Mouse (Mus musculus) gastrocnemius, adult 2 months (tissue): ENCODE data around the gene Dis3. TPM values are rescaled to one million over a fixed set of nuclear protein-coding genes. Genes with fewer than 3 reads are reported as not detected.

Experiments
- DNase-seq: peaks from one replicate; pipeline ENCODE4 v3.0.0; 2022
- H3K27ac ChIP-seq: fragments of 200-600 bp; 2 replicates; pipeline ENCODE4 v1.8.1; 2022; ENCODE audit warnings: mild to moderate bottlenecking
- H3K4me3 ChIP-seq: fragments of 200-600 bp; 2 replicates; pipeline ENCODE4 v1.8.1; 2022; ENCODE audit warnings: mild to moderate bottlenecking, moderate library complexity
- CTCF ChIP-seq: fragments of 200-600 bp; IDR thresholded peaks from 2 replicates; pipeline ENCODE4 v1.8.1; 2022; ENCODE audit warnings: antibody characterized with exemption, mild to moderate bottlenecking, moderate library complexity
- intact Hi-C: fragments of 180-260 bp; cut with DNase I; formaldehyde crosslinking; loops from one replicate; pipeline ENCODE4 v1.15.1; 2025
- long read RNA-seq, 2 experiments: library from polyadenylated mRNA; stranded (forward); transcript quantifications; one replicate each; pipeline ENCODE4 v2.0.0; 2021
- total RNA-seq, 2 experiments: library from RNA; stranded (reverse); gene quantifications; 2 replicates each; pipeline ENCODE4 v1.2.3; 2021

Gene Dis3
- 10 to 100 TPM; 12.2 to 13.0 TPM for total RNA-seq
- long read RNA-seq, experiment 1, full-length matches to known transcripts: 7 of 7 reads
- long read RNA-seq, experiment 1, partial matches to known transcripts: 0 of 7 reads
- long read RNA-seq, experiment 1, other reads (novel, unspliced or antisense): 0 of 7 reads
- long read RNA-seq, experiment 2, full-length matches to known transcripts: 10 of 12 reads
- long read RNA-seq, experiment 2, partial matches to known transcripts: 0 of 12 reads
- long read RNA-seq, experiment 2, other reads (novel, unspliced or antisense): 2 of 12 reads

GRCm38 (mm10) chr14:99099267-99099966 lies at the start of gene Dis3, which contains the start of gene Pibf1:
Gene Dis3, minus strand, starts transcription at chr14:99099770.
Gene Pibf1, plus strand, starts transcription at chr14:99099424.
- peak; percentile 99 for DNase-seq
- intact Hi-C loops: no loop called here
- H3K4me3 ChIP-seq: peak within 1 kb of the TSS; percentile 86
- H3K27ac ChIP-seq: peak within 1 kb of the TSS; percentile 91
- TF ChIP-seq CTCF: no peak

- Histone ChIP-seq H3K27ac (no peak overlapping the region), H3K4me3 (no peak overlapping the region)
- intact Hi-C loops: no loop called here
- no peak for DNase-seq
- no peak for TF ChIP-seq CTCF
These were observed 47.3 kb upstream of the Dis3 start for GRCm38 (mm10) chr14:99146841-99147240.

- TF ChIP-seq CTCF: peak; percentile 98
- intact Hi-C loops: loop anchor here (1.0 to 5.0 kb wide), 2 partner anchors 155 to 754 kb away; partner anchors contain the start of gene Klf5
- peak; percentile 86 for DNase-seq
- no peak overlapping the region for H3K4me3 ChIP-seq
- no peak overlapping the region for H3K27ac ChIP-seq
These were observed 42.4 kb upstream of the Dis3 start for GRCm38 (mm10) chr14:99141786-99142633.

GRCm38 (mm10) chr14:99140036-99140435 lies 40.5 kb upstream of the Dis3 start:
- intact Hi-C loops: loop anchor here (5.0 kb wide), 1 partner anchor 157 kb away; the partner anchor contains the start of gene Klf5
- Histone ChIP-seq H3K27ac (no peak overlapping the region), H3K4me3 (no peak overlapping the region)
- no peak for DNase-seq
- no peak for TF ChIP-seq CTCF

GRCm38 (mm10) chr14:99136297-99136696 lies 36.7 kb upstream of the Dis3 start:
- intact Hi-C loops: no loop called here
- no peak for DNase-seq
- TF ChIP-seq CTCF: no peak
- H3K27ac ChIP-seq: no peak overlapping the region
- no peak overlapping the region for H3K4me3 ChIP-seq

- intact Hi-C loops: no loop called here
- no peak overlapping the region for H3K27ac ChIP-seq
- no peak for DNase-seq
- no peak for TF ChIP-seq CTCF
- H3K4me3 ChIP-seq: no peak overlapping the region
These were observed 36.2 kb upstream of the Dis3 start for GRCm38 (mm10) chr14:99135761-99136160.

GRCm38 (mm10) chr14:99134048-99134447 lies 34.5 kb upstream of the Dis3 start:
- intact Hi-C loops: no loop called here
- no peak for TF ChIP-seq CTCF
- no peak for DNase-seq
- H3K27ac ChIP-seq: no peak overlapping the region
- H3K4me3 ChIP-seq: no peak overlapping the region

GRCm38 (mm10) chr14:99129050-99129449 lies 29.5 kb upstream of the Dis3 start:
- DNase-seq: no peak
- intact Hi-C loops: no loop called here
- Histone ChIP-seq H3K27ac (no peak overlapping the region), H3K4me3 (no peak overlapping the region)
- no peak for TF ChIP-seq CTCF

GRCm38 (mm10) chr14:99127509-99127908 lies 27.9 kb upstream of the Dis3 start:
- DNase-seq: no peak
- Histone ChIP-seq H3K27ac (no peak overlapping the region), H3K4me3 (no peak overlapping the region)
- intact Hi-C loops: no loop called here
- no peak for TF ChIP-seq CTCF

GRCm38 (mm10) chr14:99126713-99127112 lies 27.1 kb upstream of the Dis3 start:
- no peak for DNase-seq
- intact Hi-C loops: no loop called here
- no peak overlapping the region for H3K4me3 ChIP-seq
- TF ChIP-seq CTCF: no peak
- no peak overlapping the region for H3K27ac ChIP-seq

- TF ChIP-seq CTCF: 0 out of 2 replicates have a peak, but pooled peaks have one; percentile 1
- no peak overlapping the region for H3K4me3 ChIP-seq
- intact Hi-C loops: no loop called here
- H3K27ac ChIP-seq: no peak overlapping the region
- no peak for DNase-seq
These were observed 24.5 kb upstream of the Dis3 start for GRCm38 (mm10) chr14:99124076-99124475.

GRCm38 (mm10) chr14:99121584-99122339 lies 22.2 kb upstream of the Dis3 start:
- no peak for DNase-seq
- TF ChIP-seq CTCF: no peak
- intact Hi-C loops: no loop called here
- H3K4me3 ChIP-seq: no peak overlapping the region
- H3K27ac ChIP-seq: no peak overlapping the region
